Comparison of ENCODE assay signal across 8 mouse cellular contexts in genomic region chr15:81062175-81062588, GRCm38 (mm10).
DNase-seq lines count a peak whose midpoint lies in the region; ATAC-seq and TF ChIP-seq lines count a peak whose summit lies in the region.

No protein-coding gene starts in this region.

- POLR2A ChIA-PET in Patski (lab: Charles Lee) = interaction anchor here (1.0 to 1.1 kb wide), 3 partner anchors 11 to 46 kb away, joined by 3 to 4 read pairs (median 3); no protein-coding TSS in a partner anchor

- peak overlapping the region; percentile 18; the same call in 1 of the 2 replicates for H3K9ac ChIP-seq in heart, embryonic 11.5 days (ENCODE audit: low read depth, low read length)
- H3K9ac ChIP-seq in heart, embryonic 16.5 days (ENCODE audit: low read length) = 0 out of 2 replicates have a peak overlapping the region, but pooled peaks have one; percentile 16
- H3K9ac ChIP-seq in limb, embryonic 15.5 days = no peak overlapping the region

- TF ChIP-seq CTCF in Patski (IDR thresholded peaks at IDR 0.05) = no peak

- H3K36me3 ChIP-seq in heart, embryonic 11.5 days (ENCODE audit: control insufficient read depth, insufficient read depth, low read length) = no peaks in the 10 kb centered on the region
- no peaks in the 10 kb centered on the region for H3K36me3 ChIP-seq in heart, embryonic 16.5 days (ENCODE audit: control insufficient read depth, insufficient read depth)
- no peaks in the 10 kb centered on the region for H3K36me3 ChIP-seq in limb, embryonic 15.5 days

- ATAC-seq in heart, embryonic 11.5 days (replicated peaks; ENCODE audit: insufficient number of reproducible peaks, low FRiP score, low TSS enrichment) = no peak; the same call in 1 of the 2 replicates
- ATAC-seq in Patski = peak; percentile 70
- ATAC-seq in heart, embryonic 16.5 days (replicated peaks; ENCODE audit: extremely low read depth, insufficient read depth, low FRiP score) = 0 out of 2 replicates have a peak, but pooled peaks have one; percentile 10
- ATAC-seq in limb, embryonic 15.5 days (ENCODE audit: insufficient number of reproducible peaks, low FRiP score, low TSS enrichment, low read depth) = peak; percentile 68; the same call in 1 of the 2 replicates
- no peak for ATAC-seq in activated CD4-positive, CD25-positive, alpha-beta regulatory T cell, adult 4 months

- CTCF ChIA-PET in Patski (lab: Charles Lee) = interaction anchor here (1.2 to 6.5 kb wide), 9 partner anchors 8 to 52 kb away, joined by 3 to 59 read pairs (median 6); no protein-coding TSS in a partner anchor

- no peak overlapping the region for H3K27ac ChIP-seq in heart, embryonic 11.5 days (ENCODE audit: low read depth, low read length)
- H3K27ac ChIP-seq in heart, embryonic 16.5 days (ENCODE audit: low read length) = peak overlapping the region; percentile 36; the same call in 1 of the 2 replicates
- H3K27ac ChIP-seq in limb, embryonic 15.5 days = peak overlapping the region; percentile 81

- peaks cover 7% of the 10 kb centered on the region for H3K27me3 ChIP-seq in heart, embryonic 11.5 days (ENCODE audit: control insufficient read depth, insufficient read depth, low read length)
- H3K27me3 ChIP-seq in Patski = no peaks in the 10 kb centered on the region
- H3K27me3 ChIP-seq in heart, embryonic 16.5 days (ENCODE audit: control insufficient read depth, insufficient read depth, low read length) = no peaks in the 10 kb centered on the region
- H3K27me3 ChIP-seq in limb, embryonic 15.5 days = no peaks in the 10 kb centered on the region

- intact Hi-C loops in heart, postnatal 36 days (cut with DNase I) = no loop called here

- H3K9me3 ChIP-seq in heart, embryonic 11.5 days (replicated peaks; ENCODE audit: control insufficient read depth, low read length) = no peaks in the 10 kb centered on the region
- H3K9me3 ChIP-seq in heart, embryonic 16.5 days (replicated peaks; ENCODE audit: control insufficient read depth, low read length) = no peaks in the 10 kb centered on the region
- no peaks in the 10 kb centered on the region for H3K9me3 ChIP-seq in limb, embryonic 15.5 days

- no peak for DNase-seq in heart, postnatal 36 days
- no peak for DNase-seq in Patski (ENCODE audit: low read depth, low spot score)
- no peak for DNase-seq in MN1 (ENCODE audit: low spot score)
- DNase-seq in ovary, adult 18-20 months (ENCODE audit: low spot score) = no peak

- in situ Hi-C loops in Patski (cut with MboI; ENCODE audit: low pct_unique_long_range_greater_than_20kb) = loop anchor here (5.0 kb wide), 1 partner anchor 35 kb away; no protein-coding TSS in a partner anchor

- H3K4me3 ChIP-seq in heart, embryonic 11.5 days (ENCODE audit: low read depth, low read length) = 0 out of 2 replicates have a peak overlapping the region, but pooled peaks have one; percentile 2
- H3K4me3 ChIP-seq in heart, embryonic 16.5 days (ENCODE audit: low read length) = no peak overlapping the region
- 0 out of 2 replicates have a peak overlapping the region, but pooled peaks have one; percentile 0 for H3K4me3 ChIP-seq in limb, embryonic 15.5 days

- peaks cover 39% of the 10 kb centered on the region for H3K4me1 ChIP-seq in heart, embryonic 11.5 days (ENCODE audit: control insufficient read depth, insufficient read depth, low read length)
- H3K4me1 ChIP-seq in heart, embryonic 16.5 days (ENCODE audit: control insufficient read depth, insufficient read depth, low read length) = peaks cover 23% of the 10 kb centered on the region
- H3K4me1 ChIP-seq in limb, embryonic 15.5 days = peaks cover 21% of the 10 kb centered on the region

- 10% methylated on average over 8 of the region's 8 CpGs for WGBS in heart, embryonic 11.5 days (ENCODE audit: insufficient replicate concordance)
- WGBS in heart, embryonic 16.5 days = 13% methylated on average over 8 of the region's 8 CpGs
- 9% methylated on average over 8 of the region's 8 CpGs for WGBS in limb, embryonic 15.5 days

- H3K4me2 ChIP-seq in heart, embryonic 11.5 days = peak overlapping the region; percentile 30
- H3K4me2 ChIP-seq in heart, embryonic 16.5 days (ENCODE audit: low read depth, low read length) = peak overlapping the region; percentile 28; the same call in 1 of the 2 replicates
- peak overlapping the region; percentile 30 for H3K4me2 ChIP-seq in limb, embryonic 15.5 days

Comparison
In these comparisons a context has a peak if more than half of its experiments do, and no peak if none do; other contexts are left out.
1. ATAC-seq: peak in Patski (single experiment), heart, embryonic 16.5 days (single experiment) and limb, embryonic 15.5 days (single experiment); none in heart, embryonic 11.5 days (single experiment) and activated CD4-positive, CD25-positive, alpha-beta regulatory T cell, adult 4 months (single experiment).
2. Peak in every context shown above with its lines, with median percentiles within 50 percentile points of each other: H3K4me2 ChIP-seq.